Mouse (Mus musculus): ENCODE results near the gene 4931440F15Rik. TPM values are rescaled to one million over a fixed set of nuclear protein-coding genes. Genes with fewer than 3 reads are reported as not detected.
A peak's percentile ranks its signal among the peaks of the same experiment; 100 is the strongest.
"Not testable (repeated sequence)": the region's sequence is repeated elsewhere in the genome, so short reads cannot be mapped to it uniquely, and the experiment has no call there.

The 4931440F15Rik gene
- total RNA-seq (2015) (0.09 TPM in 1 of 2 replicates, not detected in the other), total RNA-seq (2017) (0.28 and 0.29 TPM in 2 replicates)

GRCm38 (mm10) chr11:29825271-29825718 is at the start of gene 4931440F15Rik:
TSS of gene 4931440F15Rik (minus strand) at chr11:29825668.
- not testable (repeated sequence) for ATAC-seq (ENCODE audit: poor library complexity, severe bottlenecking)

- not testable (repeated sequence) for ATAC-seq (ENCODE audit: poor library complexity, severe bottlenecking)
Measured at GRCm38 (mm10) chr11:29874781-29875180, 49.3 kb upstream of the 4931440F15Rik start.

GRCm38 (mm10) chr11:29870174-29870573 is 44.7 kb upstream of the 4931440F15Rik start:
- ATAC-seq (ENCODE audit: poor library complexity, severe bottlenecking) = no peak

GRCm38 (mm10) chr11:29864269-29864668 is 38.8 kb upstream of the 4931440F15Rik start:
- peak; percentile 93 for ATAC-seq (ENCODE audit: poor library complexity, severe bottlenecking)

- ATAC-seq (ENCODE audit: poor library complexity, severe bottlenecking) = peak; percentile 60; the same call in 1 of the 2 replicates
Measured at GRCm38 (mm10) chr11:29861750-29862397, 36.4 kb upstream of the 4931440F15Rik start.

GRCm38 (mm10) chr11:29861040-29861439 is 35.6 kb upstream of the 4931440F15Rik start:
- ATAC-seq (ENCODE audit: poor library complexity, severe bottlenecking) = no peak

GRCm38 (mm10) chr11:29840606-29841227 is 15.2 kb upstream of the 4931440F15Rik start:
- ATAC-seq (ENCODE audit: poor library complexity, severe bottlenecking) = no peak

GRCm38 (mm10) chr11:29839781-29840180 is 14.3 kb upstream of the 4931440F15Rik start:
- ATAC-seq (ENCODE audit: poor library complexity, severe bottlenecking) = no peak

GRCm38 (mm10) chr11:29837066-29837465 is 11.6 kb upstream of the 4931440F15Rik start:
- no peak for ATAC-seq (ENCODE audit: poor library complexity, severe bottlenecking)

- no peak for ATAC-seq (ENCODE audit: poor library complexity, severe bottlenecking)
Measured at GRCm38 (mm10) chr11:29827729-29828128, 2.3 kb upstream of the 4931440F15Rik start.

- ATAC-seq (ENCODE audit: poor library complexity, severe bottlenecking) = no peak
Measured at GRCm38 (mm10) chr11:29826001-29826400, 533 bp upstream of the 4931440F15Rik start.

GRCm38 (mm10) chr11:29824474-29825270 is 796 bp downstream of the 4931440F15Rik start:
- not testable (repeated sequence) for ATAC-seq (ENCODE audit: poor library complexity, severe bottlenecking)

- no peak for ATAC-seq (ENCODE audit: poor library complexity, severe bottlenecking)
Measured at GRCm38 (mm10) chr11:29823141-29823540, 2.3 kb downstream of the 4931440F15Rik start.

GRCm38 (mm10) chr11:29815670-29816069 is 9.8 kb downstream of the 4931440F15Rik start:
- no peak for ATAC-seq (ENCODE audit: poor library complexity, severe bottlenecking)

- ATAC-seq (ENCODE audit: poor library complexity, severe bottlenecking) = peak; percentile 72
Measured at GRCm38 (mm10) chr11:29815261-29815660, 10.2 kb downstream of the 4931440F15Rik start.

GRCm38 (mm10) chr11:29813267-29813666 is 12.2 kb downstream of the 4931440F15Rik start:
- no peak for ATAC-seq (ENCODE audit: poor library complexity, severe bottlenecking)

GRCm38 (mm10) chr11:29812475-29812874 is 13.0 kb downstream of the 4931440F15Rik start:
- no peak for ATAC-seq (ENCODE audit: poor library complexity, severe bottlenecking)

- ATAC-seq (ENCODE audit: poor library complexity, severe bottlenecking) = no peak
Measured at GRCm38 (mm10) chr11:29810324-29810723, 15.1 kb downstream of the 4931440F15Rik start.

GRCm38 (mm10) chr11:29808981-29809589 is 16.4 kb downstream of the 4931440F15Rik start:
- 0 out of 2 replicates have a peak, but pooled peaks have one; percentile 1 for ATAC-seq (ENCODE audit: poor library complexity, severe bottlenecking)

- ATAC-seq (ENCODE audit: poor library complexity, severe bottlenecking) = peak; percentile 85
Measured at GRCm38 (mm10) chr11:29808173-29808980, 17.1 kb downstream of the 4931440F15Rik start.
